Comparison of ENCODE assay signal across 9 mouse cellular contexts in genomic region chr11:98284230-98284629, GRCm38 (mm10). TPM values are rescaled to one million over a fixed set of nuclear protein-coding genes. Genes with fewer than 3 reads are reported as not detected.
A peak's percentile ranks its signal among the peaks of the same experiment; 100 is the strongest.
DNase-seq lines count a peak whose midpoint lies in the region; ATAC-seq lines count a peak whose summit lies in the region.
"Had no signal": no experiment of that assay in that cellular context is flagged by ENCODE, and none has a peak within 500 bp of the region (broad histone marks: within the 10 kb centered on the region; RNA-seq: fewer than 3 reads in every experiment).

No protein-coding gene starts in this region.

- peak overlapping the region; percentile 53 for H3K4me2 ChIP-seq in limb, embryonic 12.5 days

- peak; percentile 51 to 65 for DNase-seq in left cerebral cortex, adult 18-20 months (ENCODE audit: low spot score in 2 of 2)
- DNase-seq in left cerebral cortex, adult 11 months (ENCODE audit: low spot score) = no peak
- DNase-seq in embryonic facial prominence, embryonic 10.5 days (ENCODE audit: low spot score) = peak; percentile 43
- peak; percentile 17 for DNase-seq in heart, postnatal 4 days
- peak; percentile 54 for DNase-seq in right cerebral cortex, postnatal 14 days
- no peak for DNase-seq in gastrocnemius, postnatal 14 days
- DNase-seq in gastrocnemius, adult 18-20 months (ENCODE audit: low spot score) = no peak

- H3K9me3 ChIP-seq in embryonic facial prominence, embryonic 10.5 days = no peaks in the 10 kb centered on the region
- H3K9me3 ChIP-seq in limb, embryonic 12.5 days = no peaks in the 10 kb centered on the region

- peaks cover 44% of the 10 kb centered on the region for H3K27me3 ChIP-seq in embryonic facial prominence, embryonic 10.5 days (replicated peaks; ENCODE audit: low read depth, poor library complexity, severe bottlenecking)
- H3K27me3 ChIP-seq in limb, embryonic 12.5 days = peaks cover 29% of the 10 kb centered on the region

- peaks cover 12% of the 10 kb centered on the region for H3K36me3 ChIP-seq in embryonic facial prominence, embryonic 10.5 days (replicated peaks)
- H3K36me3 ChIP-seq in limb, embryonic 12.5 days = peaks cover 15% of the 10 kb centered on the region

- H3K4me1 ChIP-seq in embryonic facial prominence, embryonic 10.5 days = peaks cover 8% of the 10 kb centered on the region
- peaks cover 8% of the 10 kb centered on the region; the same call in 1 of the 2 replicates for H3K4me1 ChIP-seq in limb, embryonic 12.5 days (replicated peaks)

- 4% methylated on average over 16 of the region's 17 CpGs for WGBS in embryonic facial prominence, embryonic 10.5 days
- WGBS in limb, embryonic 12.5 days = 4% methylated on average over 16 of the region's 17 CpGs

- peak overlapping the region; percentile 40; the same call in 1 of the 2 replicates for H3K9ac ChIP-seq in limb, embryonic 12.5 days (replicated peaks)
- H3K9ac ChIP-seq: liver, embryonic 14.5 days had no signal

- intact Hi-C loops in gastrocnemius, postnatal 14 days (cut with DNase I; ENCODE audit: low total_unique reads) = no loop called here

- no peak for ATAC-seq in limb, embryonic 12.5 days (ENCODE audit: insufficient number of reproducible peaks, insufficient read depth, low FRiP score, low TSS enrichment, low read depth)

- H3K4me3 ChIP-seq in embryonic facial prominence, embryonic 10.5 days = peak overlapping the region; percentile 46
- peak overlapping the region; percentile 29 for H3K4me3 ChIP-seq in limb, embryonic 12.5 days (replicated peaks)

- no peak overlapping the region for H3K27ac ChIP-seq in embryonic facial prominence, embryonic 10.5 days (replicated peaks)
- no peak overlapping the region for H3K27ac ChIP-seq in limb, embryonic 12.5 days
- H3K27ac ChIP-seq: liver, embryonic 14.5 days had no signal

RNA-seq across cellular contexts. Expression of gene Neurod2, which starts 45.2 kb away (rescaled TPM):
- total RNA-seq in left cerebral cortex, adult 18-20 months (2021) = 10 to 100 TPM; 70.9 to 73.2 TPM
- polyA plus RNA-seq in embryonic facial prominence, embryonic 10.5 days (2016; fragmentation: Nextera tagmentation; extraction: Ambion mirVana) = 0.08 TPM in 1 of 2 replicates, not detected in the other
- total RNA-seq in heart, postnatal 4 days (2021) = not detected
- polyA plus RNA-seq in limb, embryonic 12.5 days (2016; fragmentation: Nextera tagmentation; extraction: Ambion mirVana) = 0.09 TPM in 1 of 2 replicates, not detected in the other
- not detected for total RNA-seq in gastrocnemius, postnatal 14 days (2021)
- total RNA-seq in gastrocnemius, adult 18-20 months (2021) = not detected
- polyA plus RNA-seq: liver, embryonic 14.5 days had no signal

Comparison
In these comparisons a context has a peak if more than half of its experiments do, and no peak if none do; other contexts are left out.
1. DNase-seq: peak in left cerebral cortex, adult 18-20 months (2 of 2), embryonic facial prominence, embryonic 10.5 days (single experiment), heart, postnatal 4 days (single experiment) and right cerebral cortex, postnatal 14 days (single experiment); none in left cerebral cortex, adult 11 months (single experiment), gastrocnemius, postnatal 14 days (single experiment) and gastrocnemius, adult 18-20 months (single experiment).
2. RNA of gene Neurod2, which starts 45.2 kb away (total RNA-seq): 70.9 to 73.2 TPM in left cerebral cortex, adult 18-20 months; not detected in gastrocnemius, postnatal 14 days, not detected in heart, postnatal 4 days and not detected in gastrocnemius, adult 18-20 months; every median in the first group is over 10 times any median in the second.